Mouse (Mus musculus) heart, adult 11 months (tissue): ENCODE measurements around the gene Iqcf3.
A peak's percentile ranks its signal among the peaks of the same experiment; 100 is the strongest.

Source experiments
- DNase-seq: peaks from one replicate; pipeline ENCODE4 v3.0.0; 2022

Iqcf3 gene

GRCm38 (mm10) chr9:106504246-106504645 lies 57.2 kb downstream of the Iqcf3 start:
- DNase-seq = no peak

GRCm38 (mm10) chr9:106501846-106502245 lies 59.6 kb downstream of the Iqcf3 start:
- peak; percentile 61 for DNase-seq

DNA sequence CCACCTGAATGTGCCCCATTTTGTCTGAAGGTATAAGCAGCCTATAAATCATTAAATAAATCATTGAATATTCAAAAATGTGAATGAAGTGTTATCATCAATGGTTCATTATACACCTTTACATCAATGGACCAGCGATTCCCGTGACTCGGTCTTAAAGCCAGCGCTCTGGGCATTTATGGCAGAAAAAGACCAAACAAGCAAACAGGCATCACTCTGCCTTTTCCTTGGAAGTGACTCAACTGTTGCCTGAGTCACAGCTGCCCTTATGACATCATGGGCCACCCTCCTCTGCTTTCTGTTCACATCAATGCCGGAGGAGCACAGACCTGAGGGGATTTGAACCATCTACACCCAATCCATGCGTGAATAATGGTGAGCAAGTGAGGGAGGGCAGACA lies 61.8 kb downstream of the Iqcf3 start, which contains the start of gene Iqcf1:
Gene Iqcf1, plus strand, starts transcription at position 301 of the 400 bp plus-strand sequence.
- peak; percentile 76 for DNase-seq

DNA sequence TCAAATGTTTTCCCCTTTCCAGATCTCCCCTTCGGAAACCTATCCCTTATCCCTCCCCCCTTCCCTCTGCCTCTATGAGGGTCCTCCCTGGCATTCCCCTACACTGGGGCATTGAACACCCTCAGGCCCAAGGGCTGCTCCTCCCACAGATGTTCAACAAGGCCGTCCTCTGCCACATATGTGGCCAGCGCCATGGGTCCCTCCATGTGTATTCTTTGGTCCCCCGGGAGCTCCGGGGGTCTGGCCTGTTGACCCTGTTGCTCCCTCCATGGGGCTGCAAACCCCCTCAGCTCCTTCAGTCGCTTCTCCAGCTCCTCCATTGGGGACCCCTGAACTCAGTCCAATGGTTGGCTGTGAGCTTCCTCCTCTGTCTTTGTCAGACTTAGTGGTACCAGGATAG lies 73.8 kb downstream of the Iqcf3 start:
- peak; percentile 89 for DNase-seq

DNA sequence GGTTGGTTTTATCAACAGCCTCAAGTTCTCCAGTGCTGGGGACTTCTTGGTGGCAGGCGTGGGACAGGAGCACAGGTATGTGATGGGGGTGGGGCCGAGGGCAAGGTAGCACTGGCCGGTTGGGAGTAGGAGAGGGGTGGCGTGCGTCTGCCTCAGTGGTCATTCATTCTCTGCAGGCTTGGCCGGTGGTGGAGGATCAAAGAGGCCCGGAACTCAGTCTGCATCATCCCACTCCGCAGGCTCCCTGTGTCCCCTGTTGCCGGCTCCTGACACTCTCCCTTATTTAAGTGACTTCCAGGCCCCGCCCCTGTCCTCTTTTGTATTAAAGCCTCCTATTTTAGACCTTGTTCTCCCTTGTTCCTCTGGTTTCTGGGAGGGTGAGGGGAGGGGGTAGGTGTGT lies 76.4 kb downstream of the Iqcf3 start:
- DNase-seq = peak; percentile 85

DNA sequence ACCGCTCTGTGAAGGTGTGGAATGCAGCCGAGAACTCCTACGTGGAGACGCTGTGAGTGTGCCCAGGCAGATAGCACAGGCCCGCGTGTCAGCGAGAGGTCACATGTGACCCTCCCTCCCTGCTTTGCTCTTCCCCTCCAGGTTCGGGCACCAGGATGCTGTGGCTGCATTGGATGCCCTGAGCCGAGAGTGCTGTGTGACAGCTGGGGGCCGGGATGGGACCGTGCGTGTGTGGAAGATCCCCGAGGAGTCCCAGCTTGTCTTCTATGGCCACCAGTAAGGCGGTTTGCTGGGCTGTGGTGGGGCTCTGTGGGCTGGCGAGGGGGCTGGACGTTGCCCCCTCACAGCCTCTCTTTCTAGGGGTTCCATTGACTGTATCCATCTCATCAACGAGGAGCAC lies 77.8 kb downstream of the Iqcf3 start:
- DNase-seq = peak; percentile 86

DNA sequence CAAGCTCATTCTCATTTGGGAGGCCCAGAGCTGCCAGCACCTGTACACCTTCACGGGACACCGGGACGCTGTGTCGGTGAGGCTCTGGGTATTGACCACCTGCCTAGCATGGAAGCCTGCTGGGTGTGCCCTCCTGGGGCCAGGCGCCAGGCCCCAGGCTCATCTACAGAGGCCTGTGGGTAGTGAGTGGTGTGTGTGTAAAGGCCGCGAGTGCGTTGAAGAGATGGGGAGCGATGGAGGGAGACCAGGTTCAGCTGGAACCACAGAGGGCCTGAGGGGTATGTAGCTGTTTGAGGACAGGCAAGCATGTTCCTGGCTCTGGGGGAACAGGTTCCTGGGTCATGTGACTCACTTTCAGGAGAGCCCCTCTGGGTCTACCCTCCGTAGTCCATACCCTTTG lies 78.3 kb downstream of the Iqcf3 start:
- DNase-seq = peak; percentile 86

GRCm38 (mm10) chr9:106482578-106483115 lies 78.8 kb downstream of the Iqcf3 start:
- DNase-seq = peak; percentile 87

DNA sequence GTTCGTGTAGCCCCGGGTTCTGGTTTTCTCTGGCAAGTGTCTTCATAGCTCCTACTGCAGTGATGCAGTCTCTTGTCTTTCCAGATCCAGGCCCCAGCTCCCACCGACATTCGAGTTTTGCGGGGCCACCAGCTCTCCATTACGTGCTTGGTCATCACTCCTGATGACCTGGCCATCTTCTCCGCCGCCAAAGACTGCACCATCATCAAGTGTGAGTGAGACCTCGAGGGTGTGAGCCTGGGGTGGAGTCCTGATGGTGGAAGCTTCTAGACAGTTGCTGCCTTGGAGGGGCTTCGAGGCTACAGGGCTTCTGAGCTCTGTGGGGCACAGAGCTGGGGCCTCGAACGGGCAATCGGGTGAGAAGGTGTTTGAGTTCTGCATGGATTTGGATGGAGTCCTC lies 79.8 kb downstream of the Iqcf3 start:
- peak; percentile 88 for DNase-seq

GRCm38 (mm10) chr9:106481075-106481474 lies 80.4 kb downstream of the Iqcf3 start:
- peak; percentile 85 for DNase-seq

DNA sequence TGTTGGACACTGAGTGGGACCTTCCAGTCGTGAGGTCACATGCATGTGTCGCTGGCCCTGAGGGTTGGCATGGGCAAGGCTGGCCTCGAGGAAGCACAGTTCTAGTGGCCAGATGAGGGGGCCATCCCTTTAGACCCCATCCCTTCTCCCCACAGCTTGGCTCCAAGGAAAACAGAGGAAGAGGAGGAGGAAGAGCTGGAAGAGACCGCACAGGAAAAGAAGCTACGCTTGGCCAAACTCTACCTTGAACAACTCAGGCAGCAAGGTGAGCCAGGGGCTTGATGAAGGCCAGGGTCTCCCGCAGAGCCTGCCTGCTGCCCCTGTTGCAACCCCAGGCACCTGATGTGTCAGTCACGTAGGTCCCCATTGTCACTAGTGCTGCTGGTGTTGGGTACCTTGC lies 80.9 kb downstream of the Iqcf3 start:
- peak; percentile 91 for DNase-seq

GRCm38 (mm10) chr9:106478101-106478500 lies 83.3 kb downstream of the Iqcf3 start:
- peak; percentile 84 for DNase-seq

GRCm38 (mm10) chr9:106477649-106478048 lies 83.8 kb downstream of the Iqcf3 start:
- DNase-seq = peak; percentile 91

- peak; percentile 100 for DNase-seq
Measured at GRCm38 (mm10) chr9:106476924-106477484, 84.4 kb downstream of the Iqcf3 start, which contains the start of gene Parp3. TSS of gene Parp3 (minus strand) at chr9:106476949.

DNA sequence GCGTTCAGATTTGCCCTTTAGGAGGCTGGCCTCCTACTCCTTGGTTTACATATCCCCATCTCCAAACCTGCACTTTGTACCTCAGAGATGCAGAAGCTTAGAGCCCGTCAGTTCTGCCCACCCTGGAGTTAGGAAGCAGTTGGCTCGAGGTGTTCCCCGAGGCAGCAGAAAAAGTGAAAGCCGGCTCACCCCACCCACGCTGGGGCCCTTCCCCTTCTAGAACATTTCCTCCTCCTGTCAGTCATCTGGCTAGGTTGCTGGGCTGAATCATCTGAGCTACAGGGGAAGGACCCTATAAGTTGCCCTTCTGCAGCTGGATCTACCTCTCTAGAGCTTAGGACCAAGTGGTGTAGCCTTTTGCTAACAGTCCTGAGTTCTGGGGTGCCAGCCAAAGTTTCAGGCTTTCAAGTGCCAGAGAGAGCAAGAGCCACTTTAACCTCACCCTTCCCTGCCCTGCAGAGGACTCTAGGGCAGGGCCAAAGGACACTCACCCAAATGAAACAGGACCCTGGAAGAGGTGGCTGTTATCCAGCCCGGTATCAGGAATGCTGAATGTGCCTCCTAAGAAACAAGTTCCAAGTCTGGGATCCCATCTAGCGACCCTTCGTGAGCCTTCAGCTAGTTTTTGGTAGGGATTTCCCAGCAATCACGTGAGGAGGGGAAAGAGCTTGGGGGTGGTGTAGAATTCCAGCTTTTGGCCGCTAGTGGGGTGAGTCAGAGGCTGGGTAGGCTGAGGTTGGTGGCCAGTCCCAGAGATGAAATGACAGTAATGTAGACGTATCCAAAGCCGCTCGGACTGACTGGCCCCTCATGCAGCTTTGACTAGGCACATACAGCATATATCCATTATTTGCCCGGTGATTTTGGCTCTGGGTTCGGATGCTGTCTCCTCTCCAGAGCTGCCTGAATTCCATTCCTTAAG lies 85.2 kb downstream of the Iqcf3 start:
- peak; percentile 98 for DNase-seq

DNA sequence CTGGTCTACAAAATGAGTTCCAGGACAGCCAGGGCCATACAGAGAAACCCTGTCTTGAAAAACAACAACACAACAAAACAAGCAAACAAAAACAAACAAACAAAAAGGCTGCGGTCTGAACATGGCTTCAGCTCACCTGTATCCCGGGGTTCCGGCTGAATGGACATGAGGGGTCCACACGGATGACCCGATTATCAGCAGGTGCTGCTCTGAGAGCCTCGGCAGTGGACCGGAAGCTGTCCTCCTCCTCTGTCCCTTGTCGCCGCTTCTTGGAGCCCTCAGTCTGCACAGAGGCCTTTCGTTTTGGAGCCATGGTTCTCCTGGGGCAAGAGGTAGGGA lies 85.8 kb downstream of the Iqcf3 start, which contains the start of gene Rrp9:
Gene Rrp9, plus strand, starts transcription at position 301 of the 339 bp plus-strand sequence.
- no peak for DNase-seq

- peak; percentile 97 for DNase-seq
Measured at GRCm38 (mm10) chr9:106475046-106475445, 86.4 kb downstream of the Iqcf3 start.

- DNase-seq = peak; percentile 98
Measured at GRCm38 (mm10) chr9:106474456-106474855, 87.0 kb downstream of the Iqcf3 start.

DNA sequence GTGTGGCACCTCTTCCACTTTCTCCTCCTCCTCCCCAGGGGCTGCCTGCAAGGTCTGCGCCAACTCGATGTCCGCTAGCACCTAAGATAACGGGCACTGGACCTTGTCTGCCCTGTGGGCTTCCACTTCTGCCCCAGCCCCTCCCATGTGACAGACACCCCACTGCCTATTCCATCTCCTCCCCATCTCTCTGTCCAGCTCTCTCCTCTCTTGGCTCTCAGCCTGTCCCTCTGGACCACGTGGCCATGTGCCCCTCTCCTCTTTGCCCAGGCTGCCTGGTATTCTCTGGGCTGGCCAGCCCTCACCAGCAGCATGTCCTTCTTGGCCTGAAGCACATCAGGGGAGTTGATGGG lies 87.7 kb downstream of the Iqcf3 start:
- DNase-seq = no peak

DNA sequence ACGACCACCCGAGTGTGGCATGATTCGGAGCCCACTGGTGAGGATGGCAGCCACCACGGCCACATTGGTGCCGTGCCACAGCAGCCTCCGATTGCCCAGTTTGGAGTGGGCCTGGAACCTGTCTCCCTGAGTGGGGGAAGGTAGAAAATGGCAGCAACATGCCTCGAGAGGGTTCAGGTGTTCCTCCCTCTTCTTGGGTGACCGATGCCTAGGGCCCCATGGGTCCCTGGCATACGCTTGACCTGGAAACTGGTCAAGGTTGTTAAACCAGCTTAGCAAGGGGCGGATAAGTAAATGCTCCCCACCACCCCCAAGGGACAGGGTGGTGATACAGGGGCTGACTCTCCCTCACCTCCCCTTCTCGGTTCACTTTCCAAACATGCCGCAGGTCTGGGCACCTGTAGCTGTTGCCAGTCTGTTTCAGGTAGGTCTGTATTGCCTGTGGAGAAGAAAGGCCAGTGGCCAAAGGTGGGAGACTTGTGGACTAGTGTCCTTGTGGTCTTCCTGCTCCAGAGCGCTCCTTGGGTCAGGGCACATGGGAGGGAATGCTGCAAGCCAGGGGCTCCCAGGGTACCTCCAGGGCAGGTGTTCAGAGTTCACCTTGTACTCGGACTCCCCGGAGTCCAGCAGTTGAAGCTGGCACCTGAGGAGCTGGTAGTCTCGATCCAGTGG lies 88.2 kb downstream of the Iqcf3 start:
- peak; percentile 96 for DNase-seq

GRCm38 (mm10) chr9:106472321-106472720 lies 89.1 kb downstream of the Iqcf3 start:
- no peak for DNase-seq

GRCm38 (mm10) chr9:106471892-106472291 lies 89.5 kb downstream of the Iqcf3 start:
- peak; percentile 99 for DNase-seq

- DNase-seq = peak; percentile 95
Measured at GRCm38 (mm10) chr9:106470991-106471750, 90.3 kb downstream of the Iqcf3 start.
